Mouse (Mus musculus) cerebellum, adult 9-10 months (tissue): Measurements from ENCODE around the gene Sh3rf1.

Experiments used
- DNase-seq: peaks from one replicate; pipeline ENCODE4 v3.0.0; 2022

The Sh3rf1 gene

DNA sequence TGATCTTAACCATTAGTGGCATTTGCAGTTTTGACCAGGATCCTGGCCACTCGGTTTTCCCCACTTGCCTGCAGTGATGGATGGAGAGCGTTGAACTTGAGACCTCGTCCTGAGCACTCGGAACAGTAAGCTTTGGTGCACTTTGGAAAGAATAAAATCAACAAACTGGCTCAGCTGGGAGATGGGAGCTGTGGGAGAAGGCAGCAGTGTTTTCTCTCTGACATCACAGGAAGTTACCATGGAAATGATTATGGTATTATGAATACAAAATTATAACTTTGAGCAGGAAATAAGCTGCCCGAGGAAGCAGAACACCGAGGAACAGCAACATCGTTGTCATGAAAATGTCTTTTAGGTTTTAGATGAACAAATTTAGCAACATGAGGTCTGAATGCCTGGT lies 65.0 kb downstream of the Sh3rf1 start:
- no peak for DNase-seq

DNA sequence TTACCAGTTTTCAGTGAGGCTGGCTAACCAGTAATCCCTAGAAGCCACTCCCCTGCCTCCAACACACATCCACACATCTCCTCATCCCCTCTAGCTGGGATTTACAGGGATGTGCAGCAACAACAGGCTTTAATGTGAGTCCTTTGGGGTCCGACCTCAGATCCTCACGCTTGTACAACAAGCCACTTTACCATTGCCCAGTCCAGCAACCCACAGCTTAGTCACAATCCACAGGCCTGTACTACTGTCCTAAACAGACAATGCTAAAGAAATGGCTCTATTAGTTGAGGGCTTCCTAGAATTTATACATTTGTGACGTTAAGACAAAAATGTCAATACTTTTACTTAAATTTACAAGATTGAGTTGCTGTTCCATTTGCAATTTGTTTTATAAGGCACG lies 71.4 kb downstream of the Sh3rf1 start:
- no peak for DNase-seq

DNA sequence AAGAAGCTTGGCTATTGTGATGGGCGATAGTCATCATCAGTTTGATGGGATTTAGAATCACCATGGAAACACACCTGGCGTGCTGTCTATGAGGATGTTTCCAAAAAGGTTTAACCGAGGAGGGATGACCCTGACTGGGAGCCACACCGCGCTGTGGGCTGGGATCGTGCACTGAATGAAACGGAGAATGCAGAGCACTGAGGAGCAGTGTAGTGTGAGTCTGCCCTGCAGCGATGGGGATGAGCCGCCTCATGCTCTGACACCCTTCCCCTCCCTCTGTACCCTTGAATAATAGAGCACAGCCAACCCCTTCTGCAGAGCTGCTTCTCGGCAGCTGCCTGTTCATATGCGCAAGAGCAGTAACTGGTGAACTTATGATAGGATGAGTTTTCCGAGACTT lies 71.8 kb downstream of the Sh3rf1 start:
- DNase-seq, result no peak

- no peak for DNase-seq
Measured at GRCm38 (mm10) chr8:61298828-61299227, 75.2 kb downstream of the Sh3rf1 start.

DNA sequence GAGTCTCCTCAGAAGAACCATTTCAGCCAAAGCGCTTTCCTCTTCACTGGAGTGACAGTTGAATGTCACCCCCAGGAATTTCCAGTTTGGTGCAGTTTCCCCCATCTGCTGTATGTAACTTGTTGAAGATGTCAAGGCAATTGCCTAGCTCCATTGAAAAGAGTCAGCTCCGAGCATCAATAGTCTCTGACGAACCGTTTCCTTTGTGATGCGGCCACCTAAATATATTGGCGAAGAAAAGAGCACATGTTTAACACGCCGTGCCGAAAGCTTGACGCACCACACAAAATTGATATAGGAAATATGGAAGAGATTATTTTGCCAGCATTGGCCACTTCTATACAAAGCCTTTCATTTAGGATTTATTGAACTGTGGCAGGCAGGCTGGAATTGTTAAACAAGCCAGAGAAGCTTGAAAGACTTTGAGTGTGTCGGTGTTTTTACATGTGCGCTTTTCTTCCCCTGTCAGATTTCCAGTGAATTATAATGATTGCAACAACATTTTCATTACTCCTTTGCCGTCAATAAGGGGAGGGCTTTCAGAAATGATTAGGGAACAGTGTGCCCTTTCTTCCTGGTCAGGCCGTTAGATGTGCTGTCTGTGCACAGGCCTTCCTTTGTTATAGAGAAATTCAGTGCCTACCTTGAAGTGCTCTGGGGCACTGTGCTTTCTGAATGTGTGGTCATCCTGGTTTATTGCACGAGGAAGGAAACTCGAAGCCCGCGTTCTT lies 77.8 kb downstream of the Sh3rf1 start:
- DNase-seq, result no peak

GRCm38 (mm10) chr8:61302029-61302368 lies 78.3 kb downstream of the Sh3rf1 start:
- no peak for DNase-seq

DNA sequence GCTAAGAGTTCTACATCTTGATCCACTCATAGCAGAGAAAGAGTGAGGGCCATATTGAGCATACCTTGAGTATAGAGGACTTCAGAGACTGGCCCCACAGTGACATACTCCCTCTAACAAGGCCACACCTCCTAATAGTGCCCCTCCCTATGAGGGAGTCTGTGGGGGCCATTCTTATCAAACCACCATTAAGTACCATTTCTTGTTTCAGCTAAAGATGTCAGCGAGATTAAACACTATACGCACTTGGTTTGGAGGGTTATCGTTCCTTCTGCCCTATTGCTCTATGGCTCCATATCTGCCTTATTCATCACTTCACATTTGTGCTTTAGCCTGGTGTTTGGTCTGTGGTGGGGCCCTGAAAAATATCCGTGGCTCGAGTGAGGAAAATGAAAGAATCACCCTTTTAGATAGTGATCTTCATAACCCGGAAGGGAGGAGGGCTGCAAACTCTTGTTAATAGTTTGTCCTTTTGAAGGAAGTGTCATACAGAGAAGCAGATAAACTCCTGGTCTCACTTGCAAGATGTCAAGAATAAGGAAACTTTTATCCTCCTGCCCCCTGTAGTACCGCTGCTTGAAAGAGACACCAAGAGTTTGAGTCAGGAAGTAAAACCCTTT lies 81.9 kb downstream of the Sh3rf1 start:
- DNase-seq, result no peak

DNA sequence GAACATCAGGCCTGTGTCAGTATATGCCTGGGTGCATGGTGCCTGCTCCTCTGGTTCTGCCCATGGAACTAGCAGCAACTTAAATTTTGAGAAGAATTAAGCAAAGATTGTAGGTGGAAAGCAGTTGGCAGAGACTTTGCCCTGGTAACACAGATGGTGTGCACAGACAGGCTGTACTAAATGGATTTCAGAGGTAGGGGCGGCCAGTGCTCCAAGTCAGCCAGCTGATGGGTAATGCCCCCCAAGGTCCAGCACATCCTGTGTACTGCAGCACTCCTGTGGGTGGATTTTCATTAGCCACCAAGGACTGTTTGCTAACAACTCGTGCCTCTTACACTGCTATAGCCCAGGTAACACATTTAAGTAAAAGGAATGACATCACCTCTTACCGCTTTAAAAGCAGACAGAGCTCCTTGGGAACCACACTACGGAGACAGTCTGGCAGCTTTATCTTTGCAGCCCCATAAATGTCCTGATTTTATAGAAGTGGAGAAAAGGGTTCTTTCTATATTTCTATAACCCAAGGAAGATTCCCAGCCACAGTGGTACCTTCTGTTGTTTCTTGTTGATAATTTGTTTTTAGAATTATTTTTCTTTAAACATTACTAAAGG lies 82.9 kb downstream of the Sh3rf1 start:
- no peak for DNase-seq

DNA sequence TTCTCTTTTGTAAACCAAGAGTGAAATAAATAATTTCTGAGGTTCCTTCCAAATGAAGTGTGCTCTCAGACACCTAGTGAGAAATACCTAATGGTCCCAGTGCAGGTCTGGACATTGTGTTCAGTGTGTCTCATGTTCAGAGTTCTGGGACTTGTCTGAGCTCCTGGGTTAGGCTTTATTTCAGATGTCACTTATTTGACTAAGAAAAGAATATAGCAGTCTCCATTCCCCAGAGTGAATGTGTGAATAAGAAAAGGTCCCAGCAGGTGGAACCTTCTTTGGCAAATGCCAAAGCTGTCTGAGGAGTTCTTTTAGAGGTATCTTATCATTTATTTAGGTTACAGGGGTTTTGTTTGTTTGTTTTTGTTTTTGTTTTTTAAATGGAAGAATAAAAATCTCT lies 85.2 kb downstream of the Sh3rf1 start:
- DNase-seq, result no peak

- DNase-seq, result no peak
Measured at GRCm38 (mm10) chr8:61309530-61310402, 86.1 kb downstream of the Sh3rf1 start.

- DNase-seq, result no peak
Measured at GRCm38 (mm10) chr8:61310403-61310871, 86.8 kb downstream of the Sh3rf1 start.

DNA sequence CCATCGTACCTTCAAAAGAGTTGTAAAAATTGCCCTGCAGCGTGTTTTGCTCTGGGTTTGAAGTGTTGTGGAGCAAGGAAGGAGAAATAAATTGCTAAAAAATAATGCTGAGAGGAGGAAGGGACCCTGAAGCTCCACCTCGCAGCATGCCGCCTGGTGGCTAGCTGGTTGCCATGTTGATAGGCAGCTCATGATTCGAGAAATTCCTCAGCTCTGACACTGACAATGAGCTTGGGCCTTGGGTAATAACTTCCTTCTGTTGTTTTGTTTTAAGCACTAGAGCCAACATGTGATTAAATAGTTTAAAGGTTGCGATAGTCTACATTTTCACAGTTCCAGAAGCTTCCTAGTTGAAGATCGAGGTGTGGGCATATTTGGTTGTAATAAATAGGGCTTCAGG lies 89.3 kb downstream of the Sh3rf1 start:
- no peak for DNase-seq

DNA sequence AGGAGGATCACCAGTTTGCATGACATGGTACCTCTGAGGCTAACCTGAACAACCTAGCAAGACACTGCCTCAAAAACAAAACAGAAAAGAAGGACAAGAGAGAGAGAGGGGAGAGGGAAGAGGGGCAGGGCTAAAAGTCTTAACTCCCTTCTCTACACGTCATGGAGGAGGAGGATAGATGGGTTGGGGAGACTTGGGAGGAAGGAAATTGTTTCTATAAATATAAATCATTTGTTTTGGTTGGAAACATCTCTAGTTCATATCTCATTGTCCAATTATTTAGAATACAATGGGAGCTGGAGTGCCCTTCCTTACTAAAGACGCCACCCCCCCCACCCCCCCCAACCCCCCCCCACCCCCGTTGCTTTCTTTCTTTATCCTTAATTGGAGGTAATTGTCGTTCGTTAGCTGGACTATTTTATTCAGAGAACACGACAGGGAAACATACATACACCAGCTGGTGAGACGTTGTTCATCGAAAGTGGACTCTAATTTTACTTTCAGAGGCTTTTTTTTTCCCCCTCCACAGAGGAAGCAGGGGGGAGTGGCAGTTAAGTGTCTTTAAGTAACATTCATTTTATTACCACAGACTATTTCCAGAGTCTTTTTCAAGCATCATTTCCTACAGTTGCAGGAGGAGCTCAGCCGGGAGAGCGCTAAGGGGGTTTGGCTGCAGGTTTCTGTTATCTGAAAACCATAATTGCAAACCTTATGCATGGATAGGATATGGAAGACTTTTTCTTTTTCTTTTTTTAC lies 92.5 kb downstream of the Sh3rf1 start:
- DNase-seq, result no peak

GRCm38 (mm10) chr8:61316813-61317534 lies 93.3 kb downstream of the Sh3rf1 start:
- no peak for DNase-seq

DNA sequence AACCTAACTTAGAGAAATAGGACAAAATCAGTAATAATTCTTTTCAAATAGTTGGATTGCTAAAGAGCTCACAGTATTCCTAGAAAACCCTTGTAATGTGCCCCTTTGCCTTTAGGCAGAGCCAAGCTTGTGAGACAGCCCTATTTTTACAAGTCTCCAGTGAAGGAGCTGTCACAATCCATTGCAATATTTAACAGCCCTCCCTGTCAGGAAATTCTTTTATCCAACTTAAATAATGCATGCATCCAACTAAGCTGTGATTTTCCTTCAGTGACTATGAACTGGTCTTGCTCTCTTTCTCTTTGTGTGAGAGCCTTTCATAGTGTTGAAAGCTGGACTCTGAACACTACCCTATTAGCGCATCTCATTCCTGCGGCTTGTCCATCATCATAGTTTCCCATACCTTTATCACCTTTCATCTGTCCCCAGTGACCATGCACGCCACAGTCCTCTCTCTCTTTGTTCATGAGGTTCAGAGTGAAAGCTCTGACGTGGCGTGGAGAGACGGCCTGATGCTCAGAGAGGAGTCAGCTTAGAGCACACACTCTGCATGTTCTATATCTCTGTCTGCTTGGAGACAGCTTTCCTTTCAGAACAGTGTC lies 94.0 kb downstream of the Sh3rf1 start:
- DNase-seq, result no peak

- no peak for DNase-seq
Measured at GRCm38 (mm10) chr8:61321216-61321615, 97.5 kb downstream of the Sh3rf1 start.

- DNase-seq, result no peak
Measured at GRCm38 (mm10) chr8:61321780-61322179, 98.1 kb downstream of the Sh3rf1 start.

GRCm38 (mm10) chr8:61322462-61322861 lies 98.8 kb downstream of the Sh3rf1 start:
- no peak for DNase-seq

GRCm38 (mm10) chr8:61324363-61324914 lies 100.8 kb downstream of the Sh3rf1 start:
- no peak for DNase-seq

- DNase-seq, result no peak
Measured at GRCm38 (mm10) chr8:61325014-61325715, 101.5 kb downstream of the Sh3rf1 start.
